Mouse (Mus musculus) kidney, adult 2 months (tissue): ENCODE data around the gene Pfdn5. TPM values are rescaled to one million over a fixed set of nuclear protein-coding genes. Genes with fewer than 3 reads are reported as not detected.
A peak's percentile ranks its signal among the peaks of the same experiment; 100 is the strongest.

Experiments used
- DNase-seq: peaks from one replicate; pipeline ENCODE4 v3.0.0; 2021
- H3K27ac ChIP-seq: fragments of 200-500 bp; 2 replicates; pipeline ENCODE4 v1.5.1; 2012; ENCODE audit warnings: low read depth, low read length, control low read depth, inconsistent platforms; ENCODE audit not compliant: insufficient read depth
- H3K27me3 ChIP-seq: fragments of 200-500 bp; replicated peaks from 2 replicates; pipeline ENCODE4 v1.6.1; 2012; ENCODE audit warnings: mild to moderate bottlenecking, moderate library complexity, low read length, inconsistent platforms; ENCODE audit not compliant: control insufficient read depth, insufficient read depth
- H3K36me3 ChIP-seq: fragments of 200-500 bp; 2 replicates; pipeline ENCODE4 v1.6.1; 2012; ENCODE audit warnings: mild to moderate bottlenecking, moderate library complexity, low read length, inconsistent platforms; ENCODE audit not compliant: control insufficient read depth, insufficient read depth
- H3K4me1 ChIP-seq: fragments of 200-500 bp; 2 replicates; pipeline ENCODE4 v1.6.1; 2011; ENCODE audit warnings: low read length; ENCODE audit not compliant: control insufficient read depth, insufficient read depth
- H3K4me3 ChIP-seq: fragments of 200-500 bp; 2 replicates; pipeline ENCODE4 v1.5.1; 2011; ENCODE audit warnings: mild to moderate bottlenecking, low read depth, low read length, control low read depth; ENCODE audit not compliant: insufficient read depth
- CTCF ChIP-seq: fragments of 200-500 bp; conservative IDR thresholded peaks from 2 replicates; pipeline ENCODE4 v1.5.1; 2011; ENCODE audit warnings: low read depth, mild to moderate bottlenecking, control low read depth, low read length, moderate library complexity, mixed read lengths; ENCODE audit not compliant: insufficient read depth, insufficient read length
- POLR2A ChIP-seq: fragments of 200-500 bp; IDR thresholded peaks from one replicate; pipeline ENCODE4 v1.6.1; 2011; ENCODE audit warnings: low read depth, low read length, control low read depth
- WGBS: fragments of 180-500 bp; shearing (Covaris S2); methylation state at CpG from one replicate; pipeline ENCODE4 v1.1.7; 2018; 5-methylcytosine and 5-hydroxymethylcytosine counted together
- polyA plus RNA-seq: library from polyadenylated mRNA; depleted of rRNA; stranded (reverse); fragments of >200 nt; gene quantifications from 2 replicates; pipeline ENCODE4 v1.2.3, GENCODE M21; 2012; rRNA removed

Gene Pfdn5
- polyA plus RNA-seq, 1 experiment = 206 TPM

DNA sequence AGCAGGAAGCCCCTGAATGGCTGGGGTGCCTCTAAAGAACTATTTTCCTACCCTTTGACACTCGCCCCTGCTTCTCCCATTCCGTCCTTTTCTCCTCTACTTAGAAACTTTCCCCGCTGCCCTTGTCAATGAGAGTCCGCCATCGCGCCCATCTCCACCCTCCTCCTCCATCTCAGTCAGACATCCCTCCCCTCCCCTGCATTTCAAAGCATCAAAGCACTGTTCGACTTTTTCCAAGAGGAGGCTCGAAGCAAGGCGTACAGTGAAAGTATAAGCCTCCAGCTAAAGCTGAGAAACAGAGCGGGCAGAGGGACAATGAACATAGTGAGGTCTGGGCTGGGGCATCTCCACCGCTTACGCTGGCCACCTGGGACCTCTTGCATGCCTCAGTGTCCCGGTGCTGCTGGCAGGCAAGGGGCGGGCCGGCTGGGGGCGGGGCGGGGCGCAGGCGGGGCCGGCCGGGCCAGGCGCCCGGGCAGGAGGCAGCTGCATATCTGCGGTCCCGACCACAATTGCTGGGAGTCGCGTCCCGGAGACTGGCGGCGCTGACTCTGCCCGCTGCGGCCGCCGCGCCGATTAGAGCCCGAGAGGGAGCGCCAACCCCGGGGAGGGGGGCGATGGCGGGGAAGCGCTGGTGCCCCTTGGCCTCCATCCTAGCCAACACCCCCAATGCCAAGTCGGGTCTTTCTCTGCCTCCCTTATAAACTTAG, 50.7 kb downstream of the Pfdn5 start:
- H3K27ac ChIP-seq = peak overlapping the region; percentile 81
- no peaks in the 10 kb centered on the region for H3K36me3 ChIP-seq
- H3K4me1 ChIP-seq = peaks cover 2% of the 10 kb centered on the region; the same call in 1 of the 2 replicates
- WGBS = 2% methylated on average over 42 of the region's 43 CpGs
- TF ChIP-seq POLR2A = peak; percentile 42
- TF ChIP-seq CTCF = no peak
- no peaks in the 10 kb centered on the region for H3K27me3 ChIP-seq
- peak; percentile 71 for DNase-seq
- peak overlapping the region; percentile 63 for H3K4me3 ChIP-seq

DNA sequence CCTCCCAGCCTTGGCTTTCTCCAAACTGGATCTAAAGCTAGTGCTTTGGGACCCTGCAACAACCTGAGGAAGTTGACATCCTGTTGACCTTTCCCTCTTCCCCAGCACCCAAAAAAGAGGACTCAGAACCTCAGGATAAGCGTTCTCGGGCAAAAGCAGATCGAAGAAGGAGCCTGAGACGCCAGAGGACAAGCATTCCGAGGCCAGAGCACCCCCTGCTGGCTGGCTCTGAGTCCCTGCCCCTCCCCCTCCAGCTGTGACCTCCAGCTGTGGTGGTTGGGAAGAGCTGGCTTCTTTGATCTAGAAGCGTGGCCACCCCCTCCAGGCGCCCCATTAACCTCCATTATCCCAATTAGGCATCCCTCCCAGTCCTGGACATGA, 51.2 kb downstream of the Pfdn5 start:
- DNase-seq = peak; percentile 94
- H3K27ac ChIP-seq = peak overlapping the region; percentile 81
- under 1% methylated on average over 7 of the region's 7 CpGs for WGBS
- TF ChIP-seq CTCF = peak; percentile 93
- peak; percentile 0 for TF ChIP-seq POLR2A
- no peaks in the 10 kb centered on the region for H3K36me3 ChIP-seq
- no peaks in the 10 kb centered on the region for H3K27me3 ChIP-seq
- H3K4me3 ChIP-seq = peak overlapping the region; percentile 63
- H3K4me1 ChIP-seq = peaks cover 7% of the 10 kb centered on the region; the same call in 1 of the 2 replicates

DNA sequence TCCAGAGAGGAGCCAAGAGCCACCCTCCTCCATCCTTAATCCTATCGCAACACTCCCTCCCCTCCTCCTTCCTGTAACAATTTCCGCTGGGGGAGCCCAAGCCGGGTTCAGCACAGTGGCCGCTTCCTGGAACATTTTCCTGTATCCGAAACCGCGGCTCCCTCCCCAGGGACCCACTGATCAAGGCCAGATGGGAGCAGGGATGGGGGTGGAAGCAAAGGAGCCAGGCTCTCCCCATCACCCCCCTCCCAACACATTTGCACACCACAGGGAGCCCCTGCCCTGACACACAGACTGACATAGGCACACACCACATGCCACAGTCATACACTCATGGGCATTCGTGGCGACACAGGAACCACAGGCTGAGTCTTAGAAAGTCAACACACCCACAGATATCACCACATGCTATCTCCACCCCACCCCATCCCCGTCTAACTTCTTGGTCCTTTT, 51.9 kb downstream of the Pfdn5 start:
- H3K27me3 ChIP-seq = no peaks in the 10 kb centered on the region
- DNase-seq = peak; percentile 89

More for the DNA sequence above, 51.9 kb downstream of the Pfdn5 start:
- TF ChIP-seq POLR2A = no peak
- no peak for TF ChIP-seq CTCF
- Histone ChIP-seq H3K4me1 (peaks cover 8% of the 10 kb centered on the region; the same call in 1 of the 2 replicates), H3K4me3 (no peak overlapping the region), H3K27ac (peak overlapping the region; percentile 88), H3K36me3 (no peaks in the 10 kb centered on the region)
- 28% methylated on average over 10 of the region's 10 CpGs for WGBS

Other genes starting within 250 kb of the Pfdn5 start
- gene Tns2, start 225.7 kb upstream of the Pfdn5 start, polyA plus RNA-seq = 124 and 143 TPM in 2 replicates
- 29.7 and 30.1 TPM in 2 replicates for gene Spryd3, start 189.9 kb upstream of the Pfdn5 start, polyA plus RNA-seq
- 18.5 and 26.8 TPM in 2 replicates for gene Igfbp6, start 181.8 kb upstream of the Pfdn5 start, polyA plus RNA-seq
- 1.1 and 1.2 TPM in 2 replicates for gene Soat2, start 175.6 kb upstream of the Pfdn5 start, polyA plus RNA-seq
- 29.1 and 30.3 TPM in 2 replicates for gene Zfp740, start 122.9 kb upstream of the Pfdn5 start, polyA plus RNA-seq
- 216 and 255 TPM in 2 replicates for gene Csad, start 121.4 kb upstream of the Pfdn5 start, polyA plus RNA-seq
- 2.7 and 11.1 TPM in 2 replicates for gene Itgb7, start 94.2 kb upstream of the Pfdn5 start, polyA plus RNA-seq
- 21.2 and 25.6 TPM in 2 replicates for gene Rarg, start 68.6 kb upstream of the Pfdn5 start, polyA plus RNA-seq
- gene Gm9918, start 55.6 kb upstream of the Pfdn5 start, polyA plus RNA-seq = 0.41 TPM in 2 replicates
- gene Mfsd5, start 46.7 kb upstream of the Pfdn5 start, polyA plus RNA-seq = 66.5 and 72.1 TPM in 2 replicates
- 0.45 and 0.53 TPM in 2 replicates for gene Espl1, start 29.9 kb upstream of the Pfdn5 start, polyA plus RNA-seq
- gene Myg1, start 5.6 kb downstream of the Pfdn5 start, polyA plus RNA-seq = 70.0 and 72.6 TPM in 2 replicates
- 31.1 and 38.1 TPM in 2 replicates for gene Aaas, start 24.7 kb downstream of the Pfdn5 start, polyA plus RNA-seq
- gene Sp7, start 41.1 kb downstream of the Pfdn5 start, polyA plus RNA-seq = 0.05 and 0.06 TPM in 2 replicates
- 15.7 and 17.6 TPM in 2 replicates for gene Sp1, start 80.0 kb downstream of the Pfdn5 start, polyA plus RNA-seq
- gene Amhr2, start 119.3 kb downstream of the Pfdn5 start, polyA plus RNA-seq = 0.67 and 1.4 TPM in 2 replicates
- 181 and 204 TPM in 2 replicates for gene Prr13, start 132.9 kb downstream of the Pfdn5 start, polyA plus RNA-seq
- gene Pcbp2, start 144.4 kb downstream of the Pfdn5 start, polyA plus RNA-seq = 572 and 616 TPM in 2 replicates
- gene Gm10337, start 177.6 kb downstream of the Pfdn5 start, polyA plus RNA-seq = not detected in 2 replicates
- gene Map3k12, start 190.9 kb downstream of the Pfdn5 start, polyA plus RNA-seq = 7.7 and 9.0 TPM in 2 replicates
- gene Tarbp2, start 192.1 kb downstream of the Pfdn5 start, polyA plus RNA-seq = 54.9 and 62.1 TPM in 2 replicates
- gene Npff, start 198.8 kb downstream of the Pfdn5 start, polyA plus RNA-seq = 3.4 and 5.6 TPM in 2 replicates